Mouse (Mus musculus) kidney, adult 2 months (tissue): Measurements from ENCODE around the gene Slx1b.

Experiments
- CTCF ChIP-seq: fragments of 200-500 bp; conservative IDR thresholded peaks from 2 replicates; pipeline ENCODE4 v1.5.1; 2011; ENCODE audit warnings: low read depth, mild to moderate bottlenecking, control low read depth, low read length, moderate library complexity, mixed read lengths; ENCODE audit not compliant: insufficient read depth, insufficient read length
- POLR2A ChIP-seq: fragments of 200-500 bp; IDR thresholded peaks from one replicate; pipeline ENCODE4 v1.6.1; 2011; ENCODE audit warnings: low read depth, low read length, control low read depth

DNA sequence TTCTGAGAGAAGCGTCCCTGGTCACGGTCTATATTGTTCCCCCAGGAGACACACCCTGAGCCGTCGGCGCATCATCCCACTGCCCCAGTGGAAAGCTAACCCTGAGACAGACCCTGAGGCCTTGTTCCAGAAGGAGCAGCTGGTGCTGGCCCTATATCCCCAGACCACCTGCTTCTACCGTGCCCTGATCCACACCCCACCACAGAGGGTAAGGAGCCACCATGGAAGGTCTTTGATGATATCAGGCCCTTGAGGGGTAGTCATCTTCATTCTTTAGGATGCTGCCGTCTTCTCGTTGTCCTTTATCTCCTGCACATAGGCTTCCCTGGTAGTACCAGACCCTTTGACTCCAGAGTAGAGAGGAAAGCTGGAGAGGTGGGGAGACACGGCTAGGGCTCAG is 23.5 kb downstream of the Slx1b start:
- TF ChIP-seq CTCF (no peak), POLR2A (no peak)
